Mouse (Mus musculus) ovary, postnatal 36 days (tissue): ENCODE measurements at regions not wholly inside any gene's neighbourhood (a gene's known extent, or its start where the extent isn't known, plus 50 kb on each side); places are given as distances from the start of the nearest gene placed in this dataset.
A peak's percentile ranks its signal among the peaks of the same experiment; 100 is the strongest.

Experiments used
- DNase-seq: peaks from one replicate; pipeline ENCODE4 v3.0.0; 2022; ENCODE audit warnings: low spot score, mixed read lengths

GRCm38 (mm10) chr15:67467404-67468345, 967.0 kb upstream of the Lrrc6 start:
- DNase-seq, result no peak

DNA sequence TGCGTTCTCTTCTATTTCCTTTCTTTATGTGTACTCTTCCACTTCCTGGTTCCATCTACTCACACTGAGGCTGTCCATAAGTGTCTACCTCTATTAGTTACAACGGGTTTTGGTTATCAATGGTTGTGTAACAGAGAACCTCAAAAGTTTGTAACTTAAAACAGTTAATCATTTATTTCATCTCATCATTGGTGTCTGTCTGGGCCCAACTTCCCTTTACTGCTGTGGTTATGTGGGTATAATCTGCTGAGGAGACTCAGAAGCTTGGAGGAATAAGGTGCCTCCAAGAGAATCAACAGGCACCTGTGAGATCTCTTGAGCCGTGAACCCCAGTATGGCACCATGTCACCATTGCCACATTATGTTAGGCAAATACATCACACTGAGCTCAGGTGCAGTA, 962.2 kb upstream of the Lrrc6 start:
- no peak for DNase-seq

DNA sequence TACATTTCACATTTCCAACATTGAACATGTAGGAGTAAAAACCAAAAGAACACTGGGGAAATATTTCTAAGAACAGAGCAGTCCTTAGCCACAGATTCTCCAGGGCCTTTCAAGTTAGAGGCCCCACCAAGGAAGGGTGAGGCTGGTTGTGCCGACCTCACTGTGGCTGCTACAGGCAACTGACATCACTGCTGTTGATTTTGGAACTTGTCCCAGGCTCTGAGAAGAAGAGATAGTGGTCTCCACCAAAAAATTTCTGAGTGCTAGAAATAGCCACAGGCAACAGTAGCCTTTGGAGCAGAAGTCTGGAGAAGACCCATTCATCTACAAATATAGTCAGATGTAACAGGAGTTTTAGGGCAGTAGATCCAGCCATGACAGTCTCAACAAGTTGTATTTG, 959.7 kb upstream of the Lrrc6 start:
- no peak for DNase-seq

GRCm38 (mm10) chr15:67434284-67434683, 933.6 kb upstream of the Lrrc6 start:
- peak; percentile 29 for DNase-seq

GRCm38 (mm10) chr15:67423922-67424321, 923.2 kb upstream of the Lrrc6 start:
- no peak for DNase-seq

GRCm38 (mm10) chr15:67422277-67422953, 921.7 kb upstream of the Lrrc6 start:
- no peak for DNase-seq

DNA sequence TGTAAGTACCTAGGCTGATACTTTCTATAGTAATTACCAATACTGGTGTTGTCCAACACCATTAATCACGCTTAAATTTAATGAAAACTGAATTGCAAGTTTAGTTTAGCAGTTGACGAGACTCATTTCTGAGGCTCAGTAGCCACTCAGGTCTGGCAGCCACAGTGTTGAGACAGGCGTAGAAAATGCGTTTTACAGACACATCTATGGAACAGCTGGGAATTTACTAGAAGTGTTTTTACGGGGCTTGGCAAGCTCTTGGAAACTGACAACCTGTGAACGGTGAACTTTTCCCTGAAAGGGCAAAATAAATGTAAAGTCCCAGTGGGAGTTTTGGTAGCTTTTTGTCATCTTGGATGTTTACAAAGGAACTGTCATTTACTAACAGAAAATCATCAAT, 920.1 kb upstream of the Lrrc6 start:
- no peak for DNase-seq

GRCm38 (mm10) chr15:67419733-67420132, 919.0 kb upstream of the Lrrc6 start:
- DNase-seq, result no peak

- DNase-seq, result no peak
Observed at GRCm38 (mm10) chr15:67417742-67418163, 917.0 kb upstream of the Lrrc6 start.

DNA sequence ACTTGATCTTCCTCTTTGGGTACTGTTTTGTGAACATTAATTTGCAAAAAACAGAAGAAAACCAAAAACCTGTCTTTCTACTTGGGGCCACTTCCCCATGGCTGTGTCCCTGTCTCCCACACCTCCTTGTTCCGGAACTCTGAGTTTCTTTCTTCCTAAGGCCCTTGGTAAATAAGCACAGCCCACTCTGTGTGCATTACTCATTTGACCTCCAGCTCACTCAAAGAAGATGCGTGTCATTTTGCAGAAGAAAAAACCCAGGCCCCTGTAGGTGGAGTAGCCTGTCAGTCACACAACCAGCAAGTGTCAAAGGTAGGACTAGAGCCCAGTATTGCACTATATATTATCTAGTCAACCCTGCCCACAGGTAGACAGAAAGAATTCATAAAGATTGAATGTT, 915.1 kb upstream of the Lrrc6 start:
- no peak for DNase-seq

DNA sequence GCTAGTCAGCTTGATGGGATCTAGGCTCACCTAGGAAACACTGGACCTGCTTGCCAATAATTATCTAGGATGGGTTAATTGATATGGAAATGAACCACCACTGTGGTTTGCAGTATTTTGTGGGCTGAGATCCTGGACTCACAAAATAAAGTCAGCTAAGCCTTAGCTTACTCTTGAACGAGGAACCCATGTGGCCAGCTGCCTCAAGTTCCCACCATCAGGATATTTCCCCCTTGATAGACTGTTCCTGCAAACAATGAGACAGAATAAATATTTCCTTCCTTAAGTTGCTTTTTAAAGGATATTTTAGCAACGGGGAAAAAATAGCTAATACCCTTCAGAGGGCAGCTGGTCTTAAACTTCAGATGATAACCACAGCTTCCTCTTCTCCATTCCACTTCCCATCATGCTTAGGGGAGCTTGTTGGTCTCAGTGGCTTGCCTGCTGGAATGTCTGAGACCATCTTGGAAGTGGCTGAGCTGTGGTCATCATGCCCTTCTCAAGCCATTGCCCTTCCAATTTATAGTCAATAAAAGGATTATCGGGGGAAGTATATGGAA, 913.7 kb upstream of the Lrrc6 start:
- no peak for DNase-seq

DNA sequence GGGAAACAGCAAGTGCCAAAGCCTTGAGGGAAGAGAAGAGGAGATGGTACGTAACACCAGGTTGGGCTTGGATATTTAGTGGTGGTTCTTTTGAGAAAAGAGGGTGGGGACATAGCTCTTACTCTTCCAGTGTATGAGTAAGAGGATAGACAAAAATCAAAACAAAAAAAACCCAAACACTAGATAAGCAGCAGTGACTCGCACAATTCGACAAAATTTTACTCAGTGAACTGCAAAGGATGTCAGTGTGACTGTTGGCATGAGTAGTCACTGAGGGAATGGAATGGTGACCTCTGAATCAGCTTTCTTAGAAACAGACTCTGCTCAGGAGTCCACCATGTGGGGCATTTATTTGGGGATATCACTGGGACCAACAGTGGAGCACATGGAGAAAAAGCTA, 912.9 kb upstream of the Lrrc6 start:
- DNase-seq, result no peak

DNA sequence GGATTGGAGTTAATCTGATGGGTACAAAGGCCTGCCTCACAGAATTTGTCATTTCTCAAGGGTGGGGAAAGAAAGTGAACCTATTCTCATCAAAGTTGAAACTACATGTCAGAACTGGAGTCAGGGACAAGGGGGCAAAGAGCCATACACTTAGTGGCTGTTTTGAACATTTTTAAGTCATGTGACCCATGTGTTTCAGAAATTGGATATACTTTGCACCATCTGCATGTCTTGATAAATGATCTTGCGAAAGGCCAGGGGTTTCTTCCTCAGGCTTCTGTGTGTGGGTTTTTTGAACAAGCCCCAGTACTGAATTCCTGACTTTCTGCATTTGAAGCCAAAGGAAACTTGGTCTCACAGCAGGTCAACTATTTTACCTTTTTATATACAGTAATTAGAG, 911.7 kb upstream of the Lrrc6 start:
- no peak for DNase-seq

DNA sequence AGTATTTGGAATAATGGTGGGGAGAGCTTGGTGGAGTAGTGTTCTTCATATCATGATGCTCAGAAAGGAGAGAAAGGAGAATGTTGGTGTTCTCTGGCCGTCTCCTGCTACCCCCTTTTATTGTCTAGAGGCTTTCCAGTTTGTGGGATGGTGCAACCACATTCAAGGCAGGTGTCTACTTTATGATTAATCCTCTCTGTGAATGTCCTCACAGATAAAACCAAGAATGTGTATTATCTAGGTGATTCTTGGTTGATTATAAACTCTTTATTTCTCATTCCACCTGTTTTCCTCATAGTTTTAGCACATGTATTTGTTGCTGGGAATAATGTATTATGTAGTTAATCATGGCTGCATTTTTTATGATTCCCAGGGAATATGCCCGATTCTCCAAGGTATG, 910.9 kb upstream of the Lrrc6 start:
- DNase-seq, result no peak

DNA sequence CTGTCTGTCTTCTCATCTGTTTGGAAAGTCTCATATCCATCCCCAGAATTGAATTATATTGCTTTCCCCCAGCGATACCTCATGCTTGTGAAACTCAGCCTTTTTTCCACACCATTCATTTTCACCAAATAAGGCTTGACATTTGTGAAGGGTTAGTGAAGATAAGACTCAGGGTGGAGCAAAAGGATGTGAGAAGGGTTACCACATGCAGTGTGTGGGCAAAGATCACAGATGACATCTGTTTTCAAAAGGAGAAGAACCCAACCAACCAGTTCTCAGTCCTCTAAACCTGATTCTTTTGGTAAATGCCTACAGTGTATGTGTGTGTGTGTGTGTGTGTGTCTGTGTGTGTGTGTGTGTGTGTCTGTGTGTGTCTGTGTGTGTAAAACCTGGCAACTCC, 909.3 kb upstream of the Lrrc6 start:
- no peak for DNase-seq

DNA sequence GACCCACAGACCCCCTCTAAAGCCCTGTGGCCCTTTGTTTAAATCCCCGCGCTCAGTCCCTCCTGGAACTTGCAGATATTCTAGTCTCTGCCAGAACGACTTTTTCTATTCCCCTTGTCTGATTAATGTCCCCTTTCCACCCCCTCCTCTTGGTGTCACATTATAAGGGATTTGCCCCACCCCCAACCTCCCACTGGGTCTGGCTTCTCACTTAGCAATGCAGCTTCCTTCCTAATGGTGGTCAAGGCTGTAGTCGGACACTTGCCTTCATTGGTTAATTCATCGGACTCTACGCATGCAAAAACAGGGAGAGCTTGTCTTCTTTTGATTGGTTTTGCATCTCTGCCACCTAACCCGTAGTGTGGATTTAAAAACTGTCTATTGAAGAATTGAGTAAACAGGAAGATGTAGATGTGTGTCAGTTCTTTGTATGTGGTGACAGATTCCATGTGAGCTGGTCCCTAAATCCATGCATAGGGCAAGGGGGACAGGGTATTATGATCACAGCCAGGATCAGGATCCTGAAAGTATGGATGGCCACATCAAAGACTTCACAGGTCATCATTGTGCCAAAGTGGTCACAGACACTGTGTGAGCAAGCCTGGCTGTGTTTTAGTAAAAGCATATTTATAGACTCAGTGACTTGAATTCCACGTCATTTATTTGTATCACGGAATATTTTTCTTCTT, 908.3 kb upstream of the Lrrc6 start:
- no peak for DNase-seq

- DNase-seq, result no peak
Observed at GRCm38 (mm10) chr15:67407244-67407643, 906.5 kb upstream of the Lrrc6 start.

- no peak for DNase-seq
Observed at GRCm38 (mm10) chr15:67405523-67405922, 904.8 kb upstream of the Lrrc6 start.

DNA sequence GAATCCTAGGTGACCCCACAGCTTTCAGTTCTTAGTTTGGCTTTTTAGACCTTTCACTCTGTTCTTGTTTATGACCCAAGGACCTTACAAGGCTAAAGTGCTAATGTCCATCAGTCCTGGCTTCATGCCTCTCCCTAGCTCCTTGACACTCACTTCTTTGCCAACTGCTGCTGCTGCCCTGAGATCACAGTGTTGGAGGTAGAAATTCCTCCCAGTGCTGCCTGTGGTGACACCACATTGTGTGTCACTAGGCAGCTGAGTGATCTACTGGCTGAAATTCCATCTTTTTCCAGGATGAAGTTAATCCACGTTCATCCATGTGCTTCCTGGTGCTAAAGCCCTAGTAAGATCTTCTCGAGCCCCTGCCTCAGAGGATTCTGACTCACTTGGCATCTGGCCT, 904.3 kb upstream of the Lrrc6 start:
- DNase-seq, result no peak

DNA sequence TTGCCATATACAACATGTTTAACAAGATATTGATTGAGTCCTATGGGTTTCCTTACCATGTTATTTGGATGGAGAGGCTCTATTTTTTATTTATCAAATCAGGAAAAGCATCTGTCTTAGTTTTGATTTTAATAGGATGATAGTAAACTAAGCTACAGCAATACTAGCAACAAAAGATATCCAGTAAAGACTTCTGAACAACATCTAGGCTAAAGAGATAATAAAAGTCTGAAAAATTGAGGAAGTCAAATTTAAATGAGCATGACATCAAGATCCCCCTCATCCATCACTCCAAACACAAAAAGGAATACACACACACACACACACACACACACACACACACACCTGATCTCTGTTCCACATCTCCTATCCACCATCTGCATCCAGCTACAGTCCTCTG, 901.6 kb upstream of the Lrrc6 start:
- DNase-seq, result no peak

- no peak for DNase-seq
Observed at GRCm38 (mm10) chr15:67397269-67397668, 896.6 kb upstream of the Lrrc6 start.

DNA sequence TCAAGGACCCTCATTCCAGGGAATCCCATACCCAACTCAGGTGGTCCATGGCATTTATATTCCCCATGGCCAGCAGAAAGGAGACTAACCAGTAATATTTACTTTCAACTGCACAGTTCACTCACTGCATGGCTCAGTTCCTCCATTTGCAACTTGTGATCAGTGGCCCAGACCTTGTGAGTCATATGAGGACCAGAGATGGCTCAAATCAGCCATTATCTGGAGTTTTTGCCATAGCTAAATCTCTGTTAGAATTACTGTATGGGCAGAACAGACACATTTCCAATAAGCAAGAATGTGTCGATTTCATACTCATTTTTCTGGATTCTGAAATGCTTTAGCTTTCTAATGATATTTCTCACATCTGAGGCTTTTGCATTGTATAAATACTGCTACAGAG, 894.4 kb upstream of the Lrrc6 start:
- DNase-seq, result no peak

- DNase-seq, result no peak
Observed at GRCm38 (mm10) chr15:67391918-67392317, 891.2 kb upstream of the Lrrc6 start.
